Mouse (Mus musculus) spleen, adult 12 weeks (tissue): Measurements from ENCODE around the gene Vps13a.
"Not testable (repeated sequence)": the region's sequence is repeated elsewhere in the genome, so short reads cannot be mapped to it uniquely, and the experiment has no call there.

ENCODE experiments used
- DNase-seq: peaks from one replicate; pipeline ENCODE4 v3.0.0; 2022; ENCODE audit warnings: low spot score

The Vps13a gene

DNA sequence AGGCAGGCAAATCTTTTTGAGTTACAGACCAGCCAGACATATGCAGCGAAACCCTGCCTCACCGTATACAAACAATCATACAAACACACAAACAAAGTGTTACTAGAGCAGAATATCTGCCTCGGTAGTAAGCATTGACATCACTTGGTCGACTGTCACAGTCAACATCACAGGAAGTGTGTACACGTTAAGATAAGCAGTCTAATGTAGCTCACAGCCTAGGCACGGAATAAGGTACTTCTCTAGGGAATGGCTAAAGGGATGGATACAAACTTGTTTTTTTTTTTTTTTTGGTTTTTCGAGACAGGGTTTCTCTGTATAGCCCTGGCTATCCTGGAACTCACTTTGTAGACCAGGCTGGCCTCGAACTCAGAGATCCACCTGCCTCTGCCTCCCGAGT lies 23.3 kb downstream of the Vps13a start:
- DNase-seq, result not testable (repeated sequence)

DNA sequence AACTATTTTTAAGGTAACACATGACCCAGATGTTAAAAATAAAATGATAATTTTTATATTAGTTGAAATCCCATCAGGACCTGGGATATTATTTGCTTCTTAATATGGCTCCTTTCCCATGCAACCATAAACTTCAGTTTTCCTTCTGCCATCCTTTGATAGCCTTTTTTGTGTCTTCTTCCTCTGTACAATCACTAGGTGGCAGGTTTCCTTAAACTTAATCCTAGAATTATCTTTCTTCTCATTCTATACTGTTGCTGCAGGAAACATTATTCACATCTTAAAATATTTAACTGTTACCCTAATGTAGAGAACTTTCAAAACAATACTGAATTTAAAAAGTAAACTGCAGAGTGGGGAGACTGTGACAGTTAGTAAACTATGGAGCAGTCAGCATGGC lies 24.9 kb downstream of the Vps13a start:
- no peak for DNase-seq

DNA sequence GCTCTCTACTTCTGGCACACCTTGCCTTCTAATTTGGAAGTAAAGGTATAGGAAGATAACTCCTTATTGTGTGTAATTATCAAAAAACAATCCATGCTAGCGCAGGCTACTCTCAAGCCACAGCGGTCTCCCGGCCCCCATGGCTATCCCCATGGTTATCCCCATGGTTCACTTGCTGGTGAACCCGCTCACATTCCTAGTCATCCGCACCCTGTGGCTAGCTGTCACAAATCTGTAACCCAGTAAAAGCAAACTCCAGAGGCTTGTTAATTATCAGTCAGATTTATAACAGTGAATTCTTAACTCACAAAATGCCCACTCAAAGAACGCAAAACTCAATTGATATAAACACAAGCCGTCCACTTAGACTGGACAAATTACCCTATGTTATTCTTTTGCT lies 25.5 kb downstream of the Vps13a start:
- no peak for DNase-seq

DNA sequence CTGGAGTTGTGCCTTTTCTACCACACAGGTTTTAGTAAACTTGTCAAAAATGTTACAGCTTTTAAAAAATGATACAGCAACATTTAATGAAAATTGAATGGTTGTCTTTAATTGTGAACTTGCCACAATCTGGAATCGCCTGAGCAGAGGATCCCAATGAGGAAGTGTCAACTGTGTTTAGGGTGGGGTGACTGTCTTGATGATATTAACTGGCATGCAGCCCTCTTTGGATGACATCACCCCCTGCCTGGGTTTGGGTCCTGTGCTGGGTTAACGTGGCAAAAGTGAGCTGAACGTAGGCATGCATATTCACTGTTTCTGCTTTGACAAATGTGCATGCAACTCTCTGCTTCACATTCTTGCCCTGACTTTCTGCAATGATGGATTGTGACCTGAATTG lies 27.6 kb downstream of the Vps13a start:
- DNase-seq, result no peak

DNA sequence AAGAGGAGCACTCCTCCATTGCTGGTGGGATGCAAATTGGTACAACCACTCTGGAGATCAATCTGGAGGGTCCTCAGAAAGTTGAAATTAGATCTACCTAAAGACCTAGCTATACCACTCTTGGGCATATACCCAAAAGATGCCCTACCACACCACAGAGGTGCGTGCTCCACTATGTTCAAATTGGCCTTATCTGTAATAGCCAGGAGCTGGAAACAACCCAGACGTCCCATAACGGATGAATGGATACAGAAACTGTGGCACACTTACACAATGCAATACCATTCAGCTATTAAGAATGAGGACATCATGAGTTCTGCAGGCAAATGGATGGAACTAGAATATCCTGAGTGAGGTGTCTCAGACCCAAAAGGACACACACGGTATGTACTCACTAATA lies 43.9 kb downstream of the Vps13a start:
- DNase-seq, result no peak

DNA sequence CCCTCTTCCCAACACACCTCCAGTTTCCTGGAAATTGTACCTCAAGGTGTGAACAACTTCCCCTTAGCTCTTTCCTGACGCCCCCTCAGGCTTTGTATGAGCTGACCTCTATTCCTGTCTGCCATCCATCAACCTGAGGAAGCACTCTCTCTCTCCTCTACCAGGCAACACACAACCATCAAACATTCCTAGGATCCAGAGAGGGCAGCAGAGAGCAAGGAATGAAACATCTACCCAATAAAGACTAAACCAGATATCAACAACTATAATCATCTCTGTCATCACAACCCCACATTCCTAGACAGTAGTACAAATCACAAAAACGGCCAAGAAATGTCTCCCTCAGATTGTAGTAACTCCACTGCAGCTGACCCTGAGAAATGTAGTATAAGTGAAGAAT lies 52.0 kb downstream of the Vps13a start:
- DNase-seq, result no peak

DNA sequence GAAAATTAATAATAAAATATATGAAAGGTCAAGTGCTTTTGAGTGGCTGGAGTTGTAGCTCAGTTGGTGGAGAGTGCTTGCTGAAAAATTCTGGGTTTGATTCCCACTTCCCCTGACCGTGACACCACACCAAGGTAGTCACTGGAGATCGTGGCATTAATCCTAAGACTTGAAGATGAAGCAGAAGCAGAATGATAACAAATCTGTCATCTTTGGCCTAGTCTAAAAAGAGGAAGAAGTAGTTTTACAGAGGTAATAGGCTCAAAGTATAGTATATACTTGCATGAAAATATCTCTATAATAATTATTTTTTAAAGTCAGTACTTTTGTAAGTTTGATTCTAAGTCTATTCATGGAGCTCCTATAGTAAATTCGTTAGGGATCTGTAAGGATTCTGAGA lies 65.5 kb downstream of the Vps13a start:
- DNase-seq, result no peak

DNA sequence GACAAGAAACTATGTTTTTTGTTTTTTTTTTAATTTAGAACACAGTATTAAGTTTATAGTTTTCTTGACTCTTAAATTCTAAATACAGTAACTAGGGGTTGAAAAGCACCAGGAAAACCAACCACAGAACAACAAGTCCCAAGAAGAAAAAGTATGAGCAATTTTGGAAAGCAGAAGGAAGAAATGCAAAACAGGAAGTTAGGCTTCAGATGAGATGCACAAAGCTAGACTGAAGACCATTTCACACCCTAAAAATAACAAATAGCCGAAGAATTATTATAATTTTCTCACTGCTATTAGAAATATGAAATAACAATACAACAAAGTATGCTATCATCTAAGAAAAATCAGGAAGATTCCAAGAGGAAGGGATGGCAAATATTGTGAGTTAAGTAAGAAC lies 78.9 kb downstream of the Vps13a start:
- DNase-seq, result no peak

DNA sequence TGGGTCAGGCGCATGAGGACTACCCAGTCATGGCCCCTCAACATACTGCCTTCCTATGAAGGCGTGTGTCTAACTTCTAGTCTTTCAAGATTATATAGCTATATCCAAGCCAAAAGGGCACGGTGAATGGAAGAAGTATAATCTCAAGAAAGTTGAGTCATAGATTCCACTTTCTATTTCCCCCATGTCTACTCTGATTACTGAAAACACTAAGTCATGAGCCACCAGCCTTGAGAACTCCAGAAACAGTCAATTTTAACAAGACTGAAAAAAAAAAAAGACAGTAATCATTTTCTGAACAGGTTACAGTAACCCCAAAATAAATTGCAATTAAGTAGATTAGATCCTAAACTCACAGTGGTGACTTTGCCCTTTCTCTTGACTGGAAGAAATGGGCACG lies 95.8 kb downstream of the Vps13a start:
- no peak for DNase-seq

DNA sequence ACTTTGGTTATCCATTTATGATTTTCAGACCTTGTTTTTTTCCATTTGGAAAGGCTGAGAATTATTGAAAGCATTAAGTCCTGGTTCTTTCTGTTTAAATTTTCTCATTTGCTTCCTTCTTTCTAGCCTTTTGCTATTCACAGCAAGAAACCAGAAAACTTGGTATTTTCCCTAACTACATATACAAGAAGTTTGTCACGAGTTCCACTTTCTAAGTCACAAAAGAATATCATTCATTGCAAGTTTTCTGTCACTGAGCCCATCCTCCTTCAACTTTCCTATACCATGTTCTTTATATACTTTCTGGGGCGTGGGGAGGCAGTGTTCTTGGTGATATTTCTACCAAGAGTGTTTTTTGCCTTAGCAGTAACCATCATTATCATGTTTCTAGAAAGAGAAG lies 96.5 kb downstream of the Vps13a start:
- DNase-seq, result no peak

DNA sequence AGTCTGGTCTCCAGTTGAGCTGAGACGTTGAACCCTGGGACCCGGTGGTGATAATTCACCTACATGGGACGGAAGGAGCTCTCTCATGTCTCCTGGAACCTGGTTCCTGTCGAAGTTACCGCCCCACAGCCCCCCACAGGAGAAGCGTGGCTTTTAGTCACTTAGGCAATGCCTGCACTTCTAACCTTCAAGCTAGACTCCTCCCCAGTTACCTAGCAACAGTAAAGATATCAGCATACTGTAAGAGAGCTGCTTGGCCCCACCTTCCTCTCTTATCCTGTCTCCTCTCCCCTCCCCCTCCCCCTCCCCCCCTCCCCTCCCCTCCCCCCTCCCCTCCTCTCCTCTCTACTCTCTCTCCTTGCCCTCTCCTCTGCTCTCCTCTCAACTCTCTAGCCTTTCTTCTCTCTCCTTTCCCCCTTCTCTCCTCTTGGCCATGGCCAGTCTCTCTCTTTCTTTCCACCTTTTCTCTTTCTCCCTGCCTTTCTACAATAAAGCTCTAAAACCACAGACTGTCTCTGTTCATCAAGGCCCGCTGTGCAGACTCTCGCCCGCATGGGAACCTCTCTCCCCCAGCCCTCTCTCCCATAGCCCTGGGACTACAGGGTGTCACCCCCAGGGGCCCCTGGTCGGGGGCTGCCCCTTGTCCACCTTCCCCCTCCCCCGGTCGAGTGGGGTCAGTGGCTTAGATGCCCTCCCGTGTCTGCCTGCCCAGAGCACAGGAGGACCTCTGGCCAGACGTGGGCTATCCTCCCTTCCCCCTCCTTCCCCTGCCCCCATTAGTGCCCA lies 154.9 kb downstream of the Vps13a start:
- DNase-seq, result no peak

DNA sequence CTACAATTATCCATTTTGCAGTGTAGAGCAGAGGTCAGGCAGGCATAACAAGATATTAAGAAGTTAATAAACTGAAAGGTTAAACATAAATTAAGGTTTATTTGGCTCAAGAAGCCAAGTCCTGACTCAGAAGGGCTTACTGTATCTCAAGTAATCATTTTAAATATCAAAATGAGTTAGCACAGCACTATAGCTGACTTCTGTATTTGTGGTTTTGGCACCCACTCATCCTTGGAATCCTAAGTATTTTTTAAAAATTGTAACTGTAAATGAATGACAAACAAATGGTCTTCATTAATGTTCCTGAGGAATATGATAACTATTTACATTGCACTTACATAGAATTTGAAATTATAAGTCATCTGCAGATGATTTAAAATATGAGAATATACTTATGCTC lies 155.7 kb downstream of the Vps13a start:
- no peak for DNase-seq

DNA sequence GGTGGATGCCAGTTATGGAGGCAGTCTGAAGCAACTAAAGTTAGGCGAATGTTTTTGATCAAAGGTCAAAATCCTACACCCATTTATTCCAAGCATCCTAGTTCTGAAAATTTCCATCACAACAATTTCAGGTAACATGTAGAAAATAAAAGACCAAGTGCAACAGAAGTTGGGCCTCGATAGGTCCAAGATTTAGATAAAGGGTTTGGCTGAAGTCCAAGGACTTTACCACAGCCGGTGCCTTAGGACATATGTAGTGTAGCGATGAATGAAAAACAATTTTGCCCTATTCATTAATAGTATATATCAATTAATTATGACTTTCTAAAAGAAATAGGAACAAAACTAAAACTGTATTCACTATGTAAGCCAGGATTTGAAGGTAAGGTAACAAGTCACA lies 157.6 kb downstream of the Vps13a start:
- no peak for DNase-seq

DNA sequence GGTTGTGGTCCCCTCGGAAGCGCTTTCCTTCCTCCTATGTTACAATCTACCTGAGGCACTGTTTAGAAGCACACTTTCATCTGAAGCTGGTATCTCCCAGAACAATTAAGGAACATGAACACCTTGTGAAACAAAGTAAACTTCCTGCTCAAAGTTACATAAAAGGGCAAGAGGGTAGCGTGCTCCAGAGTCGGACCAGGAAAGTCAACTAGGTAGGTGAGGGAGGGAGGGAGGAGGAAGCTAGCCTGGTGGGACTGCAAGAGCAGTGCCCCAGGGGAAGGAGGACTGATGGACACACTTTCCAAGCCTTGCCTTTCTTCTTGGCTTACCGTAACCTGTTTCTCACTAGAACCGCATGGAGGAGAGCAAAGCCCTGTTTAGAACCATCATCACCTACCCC lies 173.1 kb downstream of the Vps13a start:
- no peak for DNase-seq

DNA sequence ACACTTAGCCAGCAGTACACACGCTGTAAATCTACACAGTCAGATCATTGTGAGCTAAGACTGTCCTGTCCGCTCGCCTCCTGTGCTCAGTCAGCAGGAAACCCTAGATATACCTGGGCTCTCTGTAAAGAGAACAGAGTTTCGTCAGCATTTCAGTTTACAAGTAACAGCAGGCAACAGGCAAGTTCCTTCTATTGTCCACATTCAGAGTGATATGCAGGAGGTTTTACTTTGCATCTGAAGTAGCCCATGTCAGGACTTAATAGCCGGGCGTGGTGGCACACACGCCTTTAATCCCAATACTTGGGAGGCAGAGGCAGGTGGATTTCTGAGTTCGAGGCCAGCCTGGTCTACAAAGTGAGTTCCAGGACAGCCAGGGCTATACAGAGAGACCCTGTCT lies 178.7 kb downstream of the Vps13a start:
- DNase-seq, result no peak

DNA sequence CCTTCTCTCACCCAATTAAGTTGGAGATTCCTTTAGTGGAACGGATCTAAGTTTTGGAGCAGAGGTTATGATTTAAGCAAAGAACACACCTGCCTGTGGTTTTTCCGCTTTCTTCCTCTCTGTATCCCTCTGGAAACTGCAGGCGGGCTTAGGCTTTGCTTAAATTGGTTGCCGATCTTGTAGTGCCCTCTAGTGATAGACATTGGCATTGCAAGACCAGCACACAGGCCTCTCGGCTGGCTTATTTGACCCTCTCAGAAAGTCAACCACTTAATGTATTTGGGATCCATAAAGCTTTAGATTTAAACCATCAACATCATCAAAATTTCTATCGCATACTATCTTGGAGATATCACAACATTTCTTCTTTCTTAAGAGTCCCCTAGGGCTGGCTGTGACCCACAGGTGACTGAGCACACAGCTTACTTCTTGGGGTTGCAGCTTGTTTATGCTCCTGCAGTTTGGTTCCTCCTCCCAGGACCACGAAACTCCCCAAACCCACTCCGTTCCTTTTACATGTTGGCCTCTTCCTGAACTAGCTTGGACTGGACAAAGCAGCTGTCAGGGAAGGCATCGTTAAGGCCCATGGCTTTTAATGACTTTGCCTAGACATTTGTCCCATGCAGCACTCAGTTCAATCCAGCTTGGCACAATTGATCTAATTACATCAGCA lies 181.3 kb downstream of the Vps13a start:
- peak; percentile 22 for DNase-seq

DNA sequence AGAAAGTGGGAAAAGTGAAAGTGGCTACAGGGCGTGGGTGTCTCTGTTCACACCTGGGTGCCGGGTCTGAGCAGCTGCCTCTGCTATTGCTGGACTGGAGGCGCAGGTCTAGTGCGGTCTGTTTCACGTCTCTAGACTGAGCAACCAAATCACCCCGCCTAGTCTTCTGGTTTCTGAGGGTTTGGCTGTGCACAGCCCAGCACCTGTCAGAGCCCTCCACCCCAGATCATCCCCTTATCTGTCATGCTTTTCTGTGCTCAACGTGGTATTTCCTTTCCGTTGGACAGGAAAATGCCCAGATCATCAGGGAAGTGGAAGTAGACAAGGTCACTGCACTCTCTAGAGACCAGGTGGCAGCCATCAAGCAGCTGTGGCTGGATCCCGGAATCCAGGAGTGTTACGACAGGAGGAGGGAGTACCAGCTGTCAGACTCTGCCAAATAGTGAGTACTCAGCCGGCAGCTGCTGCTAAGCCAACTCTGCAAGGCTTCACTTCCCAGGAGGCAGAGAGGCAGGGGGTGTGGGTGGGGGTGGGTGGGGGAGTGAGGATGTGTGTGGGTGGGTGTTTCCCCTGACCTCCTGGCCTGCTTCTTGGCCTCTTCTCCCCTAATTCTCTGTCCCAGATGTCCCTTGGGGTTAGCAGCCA lies 182.0 kb downstream of the Vps13a start:
- no peak for DNase-seq

DNA sequence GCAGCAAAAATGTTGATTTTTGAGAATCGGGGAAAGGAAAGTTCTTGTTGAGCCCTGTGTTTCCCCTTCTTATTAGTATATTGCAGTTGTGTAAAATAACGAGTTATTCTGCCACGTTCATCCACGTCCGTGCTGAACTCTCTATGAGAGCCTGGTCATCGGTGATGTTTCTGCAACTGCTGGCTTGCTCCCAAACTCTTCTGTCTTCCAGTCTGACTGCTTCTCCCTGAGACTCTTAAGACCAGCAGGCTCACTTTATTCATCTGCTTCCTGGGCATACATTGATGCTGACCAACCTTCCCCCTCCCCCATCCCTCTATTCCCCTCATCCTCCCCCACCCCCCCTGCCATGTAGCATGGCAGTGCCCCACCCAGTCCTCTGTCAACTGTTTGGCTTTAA lies 183.5 kb downstream of the Vps13a start:
- DNase-seq, result no peak

DNA sequence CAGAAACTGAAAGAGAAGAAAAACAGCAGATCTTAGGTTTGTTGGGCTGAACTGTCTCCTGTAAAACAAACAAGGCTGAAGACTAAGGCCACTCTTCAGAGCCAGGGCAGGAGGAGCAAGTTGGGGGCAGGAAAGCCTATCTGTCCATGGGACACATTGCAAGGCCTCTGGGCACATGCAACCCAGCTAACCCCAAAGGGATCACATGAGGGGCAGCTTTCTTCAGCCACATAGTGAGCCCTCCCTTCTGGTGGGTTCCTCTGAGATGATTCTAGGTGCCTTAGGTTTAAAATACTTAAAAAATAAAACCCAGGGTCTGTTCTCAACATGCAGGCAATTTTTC lies 186.8 kb downstream of the Vps13a start:
- DNase-seq, result no peak

DNA sequence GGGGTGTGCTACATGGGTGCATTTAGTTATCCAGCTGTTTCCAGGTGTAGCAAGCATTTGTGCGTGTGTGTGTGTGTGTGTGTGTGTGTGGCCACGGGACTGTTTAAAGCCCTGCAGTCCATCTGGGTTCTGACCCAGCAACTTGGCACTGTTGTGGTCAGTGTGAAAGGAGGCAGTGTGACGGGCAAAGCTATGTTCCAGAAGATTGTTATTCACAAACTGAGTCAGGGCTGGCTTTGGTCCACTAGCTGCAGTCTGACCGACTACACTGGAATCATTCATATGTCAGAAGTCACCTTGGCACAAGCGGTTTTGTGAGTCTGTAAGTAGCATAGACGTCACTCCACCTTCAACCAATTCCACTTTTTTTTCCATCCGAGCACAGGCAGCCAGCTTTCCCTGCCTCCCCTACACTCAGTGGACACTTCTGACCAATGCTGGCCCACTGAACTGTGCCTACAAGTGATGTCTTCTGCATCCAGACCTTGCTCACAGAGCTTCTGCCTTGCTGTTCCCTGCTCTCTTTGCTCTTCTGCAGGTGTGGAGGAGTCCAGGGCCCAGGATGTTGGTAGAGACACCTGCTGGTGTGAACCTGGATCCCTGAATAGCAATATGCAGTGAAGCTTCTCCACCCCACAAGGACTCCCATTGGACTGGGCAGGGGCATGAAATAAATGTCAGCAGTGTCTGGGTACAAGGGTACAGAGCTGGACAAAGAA lies 187.3 kb downstream of the Vps13a start:
- DNase-seq, result no peak

DNA sequence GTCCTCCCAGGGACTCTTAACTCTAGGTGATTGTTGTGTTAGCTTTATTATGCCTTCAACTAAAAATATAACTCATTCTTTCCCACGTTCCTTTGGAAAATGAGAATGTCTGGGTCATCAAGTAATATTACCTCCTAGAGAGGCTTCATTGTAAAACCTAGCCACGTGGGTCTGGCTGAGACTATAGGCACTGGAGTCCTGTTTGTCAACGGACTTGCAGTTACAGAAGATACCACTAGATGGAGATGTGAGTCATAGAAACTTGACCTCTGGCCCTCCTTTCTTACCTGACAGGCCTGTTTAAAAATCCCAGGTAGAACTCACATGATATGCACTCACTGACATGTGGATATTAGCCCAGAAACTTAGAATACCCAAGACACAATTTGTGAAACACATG lies 195.4 kb downstream of the Vps13a start:
- no peak for DNase-seq

DNA sequence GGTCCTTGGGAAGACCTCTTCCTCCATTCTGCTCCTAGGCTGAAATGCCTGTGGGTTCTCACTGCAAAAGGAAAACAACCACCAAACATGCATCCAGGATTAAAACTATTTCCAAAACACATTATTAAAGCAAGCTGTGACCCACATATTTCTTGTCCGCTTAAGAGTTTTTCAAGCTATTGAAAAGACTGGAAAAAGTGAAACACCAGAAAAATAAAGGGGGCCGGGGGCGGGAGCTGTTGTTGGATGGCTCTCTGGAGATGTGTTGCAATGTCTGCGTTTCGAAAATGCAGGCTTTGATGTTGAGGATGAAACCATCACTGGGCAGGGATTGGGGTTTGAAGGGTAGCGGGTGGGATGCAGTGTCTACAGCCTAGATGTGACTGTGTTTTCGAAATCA lies 196.2 kb downstream of the Vps13a start:
- DNase-seq, result no peak

DNA sequence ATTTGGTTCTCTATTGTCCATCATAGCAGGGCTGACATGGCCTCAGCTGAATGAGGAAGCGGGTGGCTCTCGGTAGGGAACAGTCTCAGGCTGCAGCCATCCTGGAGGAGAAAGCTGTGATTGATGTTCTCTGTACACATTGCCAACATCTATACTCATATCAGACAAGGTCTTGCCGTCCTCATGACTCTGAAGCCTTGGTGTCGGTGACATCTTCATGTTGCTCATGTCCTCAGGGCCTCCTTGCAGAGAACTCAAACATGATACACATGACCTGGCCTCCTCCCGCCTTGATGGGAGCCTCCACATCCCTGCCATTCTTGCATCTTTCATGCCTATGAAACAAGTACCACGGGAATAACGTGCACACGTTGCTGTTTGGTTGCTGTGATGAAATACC lies 200.2 kb downstream of the Vps13a start:
- no peak for DNase-seq
